Mouse (Mus musculus) ES-E14 (cell line): ENCODE data around the gene Olfr395. TPM values are rescaled to one million over a fixed set of nuclear protein-coding genes. Genes with fewer than 3 reads are reported as not detected.
"Not testable (repeated sequence)": the region's sequence is repeated elsewhere in the genome, so short reads cannot be mapped to it uniquely, and the experiment has no call there.

Experiments
- DNase-seq: peaks from one replicate; pipeline ENCODE4 v3.0.0-alpha.2; 2013; ENCODE audit warnings: low read depth, low spot score
- H3K27ac ChIP-seq: 2 replicates; pipeline ENCODE4 v1.5.1; 2012; ENCODE audit warnings: low read depth, mild to moderate bottlenecking, low read length, moderate library complexity, mixed read lengths; ENCODE audit not compliant: poor library complexity, insufficient read depth, severe bottlenecking
- H3K36me3 ChIP-seq: 2 replicates; pipeline ENCODE4 v1.6.1; 2012; ENCODE audit warnings: mild to moderate bottlenecking, low read length, moderate library complexity, mixed read lengths; ENCODE audit not compliant: control insufficient read depth, poor library complexity, insufficient read depth, severe bottlenecking
- H3K4me1 ChIP-seq, 2 experiments: fragments of 150-350 bp in 1 of 2; sonication (generic) in 1 of 2; 2 replicates each; pipeline ENCODE4 v1.6.1; 2012; ENCODE audit warnings: low read length in 2 of 2, mild to moderate bottlenecking in 1 of 2, mixed read lengths in 1 of 2; ENCODE audit not compliant: control insufficient read depth in 2 of 2, insufficient read depth in 2 of 2, poor library complexity in 1 of 2
- H3K4me3 ChIP-seq, 2 experiments: fragments of 150-350 bp in 1 of 2; sonication (generic) in 1 of 2; 2 replicates each; pipeline ENCODE4 v1.5.1; 2012; ENCODE audit warnings: low read length in 2 of 2, low read depth in 1 of 2, mild to moderate bottlenecking in 1 of 2, mixed read lengths in 1 of 2; ENCODE audit not compliant: insufficient read depth in 1 of 2, poor library complexity in 1 of 2, severe bottlenecking in 1 of 2
- H3K9ac ChIP-seq: 2 replicates; pipeline ENCODE4 v1.6.1; 2012; ENCODE audit warnings: low read depth, mild to moderate bottlenecking, low read length, mixed read lengths; ENCODE audit not compliant: poor library complexity, insufficient read depth, severe bottlenecking
- H3K9me3 ChIP-seq: fragments of 150-350 bp; sonication (generic); 2 replicates; pipeline ENCODE4 v1.6.1; 2012; ENCODE audit warnings: low read depth, mild to moderate bottlenecking, low read length; ENCODE audit not compliant: control insufficient read depth, insufficient read depth
- CHD2 ChIP-seq: IDR thresholded peaks from 2 replicates; pipeline ENCODE4 v1.6.1; 2014; ENCODE audit warnings: mild to moderate bottlenecking, low read depth, low read length, inconsistent platforms
- HCFC1 ChIP-seq: IDR thresholded peaks from 2 replicates; pipeline ENCODE4 v1.6.1; 2012; ENCODE audit warnings: low read length, inconsistent platforms, borderline replicate concordance; ENCODE audit not compliant: insufficient read depth
- MAFK ChIP-seq: IDR thresholded peaks from 2 replicates; pipeline ENCODE4 v1.6.1; 2014; ENCODE audit warnings: mild to moderate bottlenecking, low read depth, low read length, inconsistent platforms; ENCODE audit not compliant: insufficient read depth
- ZC3H11A ChIP-seq: IDR thresholded peaks from 2 replicates; pipeline ENCODE4 v1.6.1; 2012; ENCODE audit warnings: low read depth, mild to moderate bottlenecking, inconsistent platforms, low read length, borderline replicate concordance
- ZNF384 ChIP-seq: IDR thresholded peaks from 2 replicates; pipeline ENCODE4 v1.6.1; 2012; ENCODE audit warnings: low read depth, low read length, inconsistent platforms
- in situ Hi-C, 2 experiments: fragments of 600-800 bp; cut with MboI; formaldehyde crosslinking; loops; one replicate each; pipeline ENCODE4 v1.15.1; 2025; ENCODE audit warnings: low sequenced_read_pairs in 2 of 2, inconsistent platforms in 1 of 2; ENCODE audit not compliant: unreplicated experiment in 2 of 2
- total RNA-seq: library from RNA; depleted of rRNA; stranded (reverse); fragments of 300-350 nt; gene quantifications from 2 replicates; pipeline ENCODE4 v1.2.3, GENCODE M21; 2012; rRNA removed

Olfr395 gene
- total RNA-seq = not detected in 2 replicates

- H3K27ac ChIP-seq, H3K4me3 ChIP-seq, H3K9me3 ChIP-seq, H3K36me3 ChIP-seq, in situ Hi-C loops, H3K4me1 ChIP-seq, DNase-seq, H3K9ac ChIP-seq: not testable (repeated sequence)
These were observed at the start of gene Olfr395 for GRCm38 (mm10) chr11:73909199-73909598. Gene Olfr395 (minus strand): TSS chr11:73909299.

- in situ Hi-C loops = no loop called here
- no peak for DNase-seq
- Histone ChIP-seq H3K4me1 (no peaks in the 10 kb centered on the region), H3K9me3 (no peaks in the 10 kb centered on the region), H3K27ac (no peak within 1 kb of the TSS), H3K9ac (no peak within 1 kb of the TSS), H3K36me3 (no peaks in the 10 kb centered on the region), H3K4me3 (no peak within 1 kb of the TSS)
- TF ChIP-seq ZNF384 (no peak), MAFK (no peak), ZC3H11A (no peak), CHD2 (no peak), HCFC1 (no peak)
These were observed 27.3 kb upstream of the Olfr395 start, which contains the start of gene Olfr23 for GRCm38 (mm10) chr11:73936377-73936776. Gene Olfr23 (plus strand): TSS chr11:73936677.

- in situ Hi-C loops = no loop called here
These were observed 18.4 kb downstream of the Olfr395 start, which contains the start of gene Olfr394 for GRCm38 (mm10) chr11:73890671-73891070. Gene Olfr394 (minus strand): TSS chr11:73890771.

More at GRCm38 (mm10) chr11:73890671-73891070, 18.4 kb downstream of the Olfr395 start, which contains the start of gene Olfr394:
- no peak for DNase-seq
- TF ChIP-seq MAFK = no peak
- TF ChIP-seq ZNF384 = no peak
- TF ChIP-seq HCFC1 = no peak
- TF ChIP-seq CHD2 = no peak
- TF ChIP-seq ZC3H11A = no peak
- Histone ChIP-seq H3K4me1 (no peaks in the 10 kb centered on the region), H3K27ac (no peak within 1 kb of the TSS), H3K9ac (no peak within 1 kb of the TSS), H3K36me3 (no peaks in the 10 kb centered on the region), H3K9me3 (no peaks in the 10 kb centered on the region), H3K4me3 (no peak within 1 kb of the TSS)

Other genes starting within 250 kb of the Olfr395 start
- not detected in 2 replicates for gene Zfp735, start 220.5 kb downstream of the Olfr395 start, total RNA-seq
- gene Olfr389, start 128.6 kb downstream of the Olfr395 start, total RNA-seq = not detected in 2 replicates
- not detected in 2 replicates for gene Olfr390, start 126.3 kb downstream of the Olfr395 start, total RNA-seq
- gene Olfr391-ps, start 106.2 kb downstream of the Olfr395 start, total RNA-seq = not detected in 2 replicates
- not detected in 2 replicates for gene Olfr392, start 92.2 kb downstream of the Olfr395 start, total RNA-seq
- not detected in 2 replicates for gene Olfr393, start 57.8 kb downstream of the Olfr395 start, total RNA-seq
- not detected in 2 replicates for gene Olfr394, start 18.5 kb downstream of the Olfr395 start, total RNA-seq
- gene Olfr23, start 27.4 kb upstream of the Olfr395 start, total RNA-seq = not detected in 2 replicates
- not detected in 2 replicates for gene Olfr397, start 51.5 kb upstream of the Olfr395 start, total RNA-seq
- not detected in 2 replicates for gene Olfr398, start 81.1 kb upstream of the Olfr395 start, total RNA-seq
- not detected in 2 replicates for gene Olfr139, start 147.3 kb upstream of the Olfr395 start, total RNA-seq
- not detected in 2 replicates for gene Olfr399, start 147.3 kb upstream of the Olfr395 start, total RNA-seq
- gene Zfp616, start 160.7 kb upstream of the Olfr395 start, total RNA-seq = not detected in 2 replicates
- gene Olfr401, start 204.4 kb upstream of the Olfr395 start, total RNA-seq = not detected in 2 replicates
- gene Olfr402, start 244.2 kb upstream of the Olfr395 start, total RNA-seq = not detected in 2 replicates